Mouse (Mus musculus): Measurements from ENCODE around the gene Allc.

- TF ChIP-seq CTCF (IDR thresholded peaks at IDR 0.05; ENCODE audit: low read depth), result no peak
- no peak for TF ChIP-seq EP300 (IDR thresholded peaks at IDR 0.05; ENCODE audit: low read depth)
Measured at GRCm38 (mm10) chr12:28552299-28552698, 30.0 kb downstream of the Allc start, which contains the start of gene Dcdc2c.

Measured in liver, postnatal 0 days (tissue).